Mouse (Mus musculus) brain, adult 2 months (tissue): Measurements from ENCODE around the gene G430095P16Rik.

ENCODE experiments used
- DNase-seq: peaks from one replicate; pipeline ENCODE4 v3.0.0; 2011; ENCODE audit warnings: low read depth, low spot score

Gene G430095P16Rik

DNA sequence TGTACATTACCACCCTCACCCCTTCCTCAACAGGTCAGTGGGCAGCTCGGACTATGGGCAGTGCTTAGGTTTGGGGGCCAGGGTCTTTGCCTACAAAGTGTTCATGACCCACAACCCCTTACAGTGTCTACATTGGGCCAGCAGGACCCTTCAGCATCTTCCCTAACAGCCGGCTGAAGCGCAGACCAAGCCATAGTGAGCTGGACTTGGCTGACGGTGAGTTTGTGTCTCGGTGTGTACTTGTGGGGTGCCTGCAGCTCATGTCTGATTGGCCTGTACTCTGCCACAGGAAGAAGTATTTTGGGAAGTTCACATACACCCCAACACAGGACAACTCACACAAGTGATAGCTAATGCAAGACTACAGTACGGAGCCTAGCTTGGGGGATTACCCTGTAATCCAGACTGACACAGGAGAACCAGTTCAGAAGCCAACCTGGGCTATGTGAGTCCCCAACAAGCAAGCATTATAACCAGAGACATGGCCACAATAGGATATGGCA is 19.8 kb upstream of the G430095P16Rik start:
- no peak for DNase-seq

DNA sequence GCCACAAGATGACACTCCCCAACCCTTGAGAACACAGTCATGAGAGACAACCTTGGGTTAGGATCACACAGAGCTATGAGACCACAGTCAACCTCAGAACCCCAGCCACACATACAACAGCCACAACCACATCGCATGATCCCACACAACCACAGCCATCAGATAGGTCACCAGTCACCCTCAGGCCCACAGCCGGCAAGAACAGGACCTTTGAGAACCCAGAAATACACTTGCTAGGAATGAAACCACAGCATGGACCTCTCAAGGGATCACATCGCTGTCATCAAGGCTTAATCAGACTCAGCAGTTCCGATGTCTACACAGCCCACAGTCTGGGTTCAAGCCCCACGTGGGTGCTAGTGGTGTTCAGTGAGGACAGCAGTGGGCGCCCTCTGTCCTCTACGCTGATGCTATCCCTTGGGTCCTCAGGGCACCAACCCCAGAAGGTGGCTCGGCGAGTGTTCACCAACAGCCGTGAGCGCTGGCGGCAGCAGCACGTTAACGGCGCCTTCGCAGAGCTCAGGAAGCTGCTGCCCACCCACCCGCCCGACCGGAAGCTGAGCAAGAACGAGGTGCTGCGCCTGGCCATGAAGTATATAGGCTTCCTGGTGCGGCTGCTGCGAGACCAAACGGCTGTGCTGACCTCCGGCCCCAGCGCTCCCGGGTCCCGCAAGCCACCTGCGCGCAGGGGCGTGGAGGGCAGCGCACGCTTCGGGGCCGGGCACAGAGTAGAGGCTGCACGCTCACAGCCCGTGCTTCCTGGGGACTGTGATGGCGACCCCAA is 19.1 kb upstream of the G430095P16Rik start:
- DNase-seq: no peak

DNA sequence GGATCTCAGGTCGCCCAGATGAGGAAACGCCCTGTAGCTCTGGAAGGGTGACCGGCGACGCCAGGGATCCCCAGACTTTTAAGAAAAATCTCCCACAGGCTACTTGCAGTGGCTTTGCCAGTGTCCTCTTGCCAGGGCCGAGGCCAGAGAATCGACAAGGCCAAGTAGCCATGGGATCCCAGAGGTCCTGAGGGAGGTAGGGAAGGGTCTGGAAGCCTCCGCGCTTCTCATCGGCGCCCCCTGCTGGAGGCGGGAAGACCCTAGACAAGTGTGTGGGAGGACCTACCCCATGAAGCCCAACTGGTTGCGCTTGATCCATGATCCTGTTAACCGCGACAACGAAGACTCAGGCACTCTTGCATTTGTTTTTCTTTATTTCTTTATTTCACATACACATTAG is 18.5 kb upstream of the G430095P16Rik start:
- DNase-seq: peak; percentile 71

DNA sequence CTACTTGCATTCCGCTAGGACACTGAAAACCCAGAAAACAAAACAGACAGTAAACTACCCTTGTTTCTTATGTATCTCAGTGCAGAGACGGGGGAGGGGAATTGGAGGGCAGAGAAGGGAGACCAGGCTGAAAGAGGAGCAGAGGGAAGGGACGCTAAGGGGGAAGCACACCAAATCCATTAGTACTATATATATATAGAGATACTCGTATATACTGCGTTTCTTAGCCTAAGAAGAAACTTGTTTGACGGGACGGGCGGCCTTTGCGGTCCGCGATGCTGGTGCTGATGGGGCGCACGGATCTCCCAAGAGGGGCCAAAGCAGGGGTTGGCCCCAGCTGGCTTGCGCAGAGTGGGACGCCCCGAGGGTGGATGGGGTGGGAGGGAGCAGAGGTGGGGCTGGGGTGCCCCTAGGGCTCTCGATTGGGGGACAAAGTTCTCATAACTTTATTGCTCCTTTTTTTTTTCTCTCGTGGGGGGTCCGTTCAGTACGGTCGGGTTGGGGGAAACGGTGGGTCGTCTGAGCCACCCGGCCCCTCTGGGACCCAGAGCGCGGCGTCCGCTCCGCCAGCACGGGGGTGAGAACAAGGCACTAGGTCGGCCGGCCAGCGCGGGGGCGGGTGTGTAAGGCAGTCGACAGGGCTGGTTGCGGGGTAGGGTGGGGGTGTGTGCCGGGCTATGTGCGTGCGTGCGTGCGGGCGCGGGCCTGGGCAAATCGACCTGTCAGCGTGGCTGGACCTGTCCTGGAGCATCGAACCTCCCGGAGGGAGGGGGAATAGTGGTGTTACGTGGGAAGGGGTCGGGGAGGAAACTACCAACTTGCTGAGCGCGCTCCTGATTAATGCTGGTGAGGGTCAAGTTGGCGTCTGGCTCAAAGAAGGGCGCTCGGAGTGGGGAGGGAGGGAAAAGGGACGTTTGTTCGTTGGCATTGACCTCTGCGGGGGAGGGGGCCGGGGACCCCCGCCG is 17.7 kb upstream of the G430095P16Rik start:
- DNase-seq: no peak

DNA sequence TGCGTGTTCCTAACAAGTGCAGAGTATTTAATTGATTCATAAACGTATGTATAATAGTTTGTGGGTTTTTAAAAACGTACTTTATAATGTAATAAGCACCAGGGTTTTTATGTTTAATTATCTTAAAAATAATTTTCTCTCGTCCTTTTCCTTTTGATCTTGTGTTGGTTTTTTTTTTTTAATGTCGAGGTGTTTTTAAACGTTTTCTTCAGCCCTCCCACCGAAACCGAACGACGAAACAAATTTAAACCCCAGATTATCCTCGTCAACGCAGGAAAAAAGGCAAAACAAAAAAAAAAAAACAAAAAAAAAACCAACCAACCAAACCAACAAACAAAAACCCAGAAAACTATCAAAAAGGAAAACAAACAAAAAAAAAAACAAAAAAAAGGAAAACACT is 16.8 kb upstream of the G430095P16Rik start:
- no peak for DNase-seq

DNA sequence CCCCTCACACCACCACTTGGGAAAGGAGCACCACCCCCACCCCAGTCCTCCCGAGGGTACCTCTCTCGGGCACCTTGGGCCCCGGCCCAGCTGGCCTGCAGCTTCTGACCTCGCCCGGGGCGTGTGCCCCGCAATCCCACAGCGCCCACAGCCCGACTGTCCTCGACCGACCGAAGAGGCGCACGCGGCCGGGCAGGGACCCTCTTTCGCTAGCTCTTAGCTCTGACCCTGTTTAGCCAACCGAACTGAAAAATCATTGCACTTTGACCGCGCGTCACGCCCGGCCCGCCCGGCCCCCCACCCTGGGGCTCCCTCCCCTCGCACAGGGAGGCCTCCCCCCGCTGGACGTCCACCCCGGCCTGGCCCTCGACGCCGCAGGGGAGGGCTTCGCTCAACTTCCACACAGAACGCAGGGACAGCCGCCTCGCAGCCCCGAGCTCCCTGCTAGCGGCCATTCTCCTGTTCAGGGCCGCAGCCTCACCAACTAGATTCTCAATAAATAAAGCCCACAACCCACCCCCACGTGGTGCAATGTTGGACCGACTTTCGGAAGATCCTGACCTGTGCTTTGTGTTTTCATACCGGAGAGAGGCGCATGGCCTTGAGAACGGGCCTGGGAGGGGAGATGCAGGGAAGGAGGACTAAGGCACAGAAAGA is 16.1 kb upstream of the G430095P16Rik start:
- no peak for DNase-seq

DNA sequence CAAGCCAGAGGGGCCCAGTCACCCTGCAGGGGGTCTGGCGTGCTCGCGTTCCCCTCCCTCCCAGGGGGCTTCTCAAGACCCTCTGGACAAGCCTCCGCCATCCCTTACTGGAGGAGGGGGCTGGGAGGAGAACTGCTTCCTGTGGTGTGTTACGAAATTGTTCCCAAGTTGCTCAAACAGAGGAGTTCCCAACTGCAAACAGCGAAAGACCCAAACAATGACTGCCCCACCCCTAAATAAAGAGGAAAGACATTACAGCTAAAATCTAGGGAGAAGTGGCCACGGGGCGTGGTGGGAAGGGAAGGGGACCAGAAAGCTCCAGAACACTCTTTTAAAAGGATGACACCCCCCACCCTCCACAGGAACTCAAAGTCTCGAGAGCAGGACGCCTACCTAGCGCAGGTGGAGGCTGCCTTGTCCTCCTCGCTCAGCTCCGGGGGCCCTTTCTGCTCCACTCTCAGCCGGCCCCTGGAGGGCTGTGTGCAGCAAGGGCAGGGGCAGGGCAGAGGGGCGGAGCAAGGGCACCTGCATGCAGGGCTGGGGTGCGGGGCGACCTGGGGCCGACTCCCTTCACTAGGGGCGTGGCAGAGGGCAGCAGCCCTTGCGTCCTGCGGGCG is 15.4 kb upstream of the G430095P16Rik start:
- no peak for DNase-seq

DNA sequence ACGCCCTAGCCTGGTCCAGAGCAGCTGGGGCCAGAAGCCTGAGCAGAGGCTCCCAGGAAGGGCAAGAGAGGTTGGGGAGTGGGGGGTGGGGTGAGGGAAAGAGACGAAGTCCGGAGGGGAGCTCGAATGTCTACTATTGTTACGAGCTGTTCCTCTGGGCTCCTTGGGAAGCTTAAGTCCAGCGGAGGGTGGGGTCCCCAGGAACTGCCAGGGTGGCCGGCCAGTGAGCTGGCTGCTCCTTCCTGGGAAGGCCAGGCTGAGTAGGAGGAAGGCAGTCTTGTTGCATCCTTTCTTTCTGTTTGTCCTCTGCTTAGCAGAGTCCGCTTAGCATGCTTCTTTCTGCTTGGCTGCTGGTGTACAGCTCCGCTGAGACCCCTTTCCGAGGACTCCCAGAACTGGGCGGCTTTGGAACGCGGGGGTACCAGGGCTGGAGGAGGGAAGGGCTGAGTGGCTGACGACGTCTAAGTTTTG is 14.7 kb upstream of the G430095P16Rik start:
- DNase-seq: no peak

DNA sequence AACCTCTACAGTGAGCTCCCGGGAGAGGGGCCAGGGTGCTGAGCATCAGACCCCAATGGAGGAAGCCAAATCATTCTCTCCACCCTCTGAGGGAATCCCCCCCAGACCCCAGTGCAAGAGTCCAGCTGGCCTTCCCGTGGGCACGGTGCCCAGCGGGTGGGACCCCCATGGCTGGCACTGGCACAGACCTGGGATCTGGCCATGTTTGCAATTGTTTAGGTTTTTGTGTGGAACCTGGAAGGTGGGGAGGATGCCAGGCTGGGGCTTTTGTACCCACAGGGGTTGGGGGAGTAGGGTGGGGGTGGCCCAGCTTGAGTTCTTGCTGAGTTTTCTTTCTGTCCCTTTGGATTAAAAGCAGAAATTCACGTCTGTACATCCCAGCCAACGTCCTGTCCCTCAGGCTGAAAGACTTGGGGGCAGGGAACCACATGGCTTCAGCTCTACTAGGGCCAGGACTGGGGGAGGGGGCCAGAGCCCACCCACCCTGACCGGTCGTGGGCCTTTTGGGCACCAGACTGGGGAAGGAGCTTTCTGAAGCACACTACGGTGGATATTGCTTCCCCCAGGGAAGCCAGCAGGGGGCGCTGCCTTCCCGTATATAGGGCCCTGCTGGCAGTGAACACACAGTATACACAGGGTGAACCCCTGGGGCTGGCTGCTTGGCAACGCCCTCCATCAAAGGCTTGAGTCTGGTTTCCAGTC is 13.9 kb upstream of the G430095P16Rik start:
- DNase-seq: peak; percentile 91

DNA sequence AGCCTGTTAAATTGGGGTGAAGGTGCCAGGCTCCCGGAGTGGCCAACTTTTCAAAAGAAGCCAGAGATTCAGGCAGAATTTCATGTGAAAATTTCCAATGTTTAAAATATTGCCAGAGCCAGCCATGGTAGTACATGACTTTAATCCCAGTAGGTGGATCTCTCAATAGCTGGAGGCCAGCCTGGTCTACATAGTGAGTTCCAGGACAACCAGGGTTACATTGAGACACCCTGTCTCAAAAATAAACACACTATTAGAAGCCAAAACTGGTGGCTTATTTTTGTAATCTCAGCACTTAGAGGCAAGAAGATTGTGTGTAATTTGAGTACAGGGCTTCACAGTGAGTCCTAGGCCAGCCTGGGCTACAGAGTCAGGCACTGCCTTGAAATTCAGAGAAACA is 12.9 kb upstream of the G430095P16Rik start:
- no peak for DNase-seq

DNA sequence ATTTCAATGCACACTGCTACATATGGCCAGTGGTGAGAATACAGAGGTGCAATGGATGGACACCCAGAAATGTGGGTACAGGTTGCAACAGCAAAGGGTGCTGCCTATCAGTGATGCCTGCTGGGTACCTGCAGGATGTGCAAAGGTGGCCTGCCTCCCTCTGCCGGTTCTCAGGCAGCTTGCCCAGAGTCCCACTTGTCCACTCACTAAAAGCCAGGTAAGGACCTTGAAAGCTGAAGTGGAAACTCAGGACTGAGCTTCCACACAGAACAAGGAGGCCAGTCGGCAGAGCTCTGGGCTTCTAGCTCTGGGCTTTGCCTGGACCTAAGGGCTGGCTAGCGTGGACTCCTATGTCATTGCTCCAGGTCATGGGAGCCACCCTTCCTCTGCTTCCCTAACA is 11.5 kb upstream of the G430095P16Rik start:
- DNase-seq: no peak

DNA sequence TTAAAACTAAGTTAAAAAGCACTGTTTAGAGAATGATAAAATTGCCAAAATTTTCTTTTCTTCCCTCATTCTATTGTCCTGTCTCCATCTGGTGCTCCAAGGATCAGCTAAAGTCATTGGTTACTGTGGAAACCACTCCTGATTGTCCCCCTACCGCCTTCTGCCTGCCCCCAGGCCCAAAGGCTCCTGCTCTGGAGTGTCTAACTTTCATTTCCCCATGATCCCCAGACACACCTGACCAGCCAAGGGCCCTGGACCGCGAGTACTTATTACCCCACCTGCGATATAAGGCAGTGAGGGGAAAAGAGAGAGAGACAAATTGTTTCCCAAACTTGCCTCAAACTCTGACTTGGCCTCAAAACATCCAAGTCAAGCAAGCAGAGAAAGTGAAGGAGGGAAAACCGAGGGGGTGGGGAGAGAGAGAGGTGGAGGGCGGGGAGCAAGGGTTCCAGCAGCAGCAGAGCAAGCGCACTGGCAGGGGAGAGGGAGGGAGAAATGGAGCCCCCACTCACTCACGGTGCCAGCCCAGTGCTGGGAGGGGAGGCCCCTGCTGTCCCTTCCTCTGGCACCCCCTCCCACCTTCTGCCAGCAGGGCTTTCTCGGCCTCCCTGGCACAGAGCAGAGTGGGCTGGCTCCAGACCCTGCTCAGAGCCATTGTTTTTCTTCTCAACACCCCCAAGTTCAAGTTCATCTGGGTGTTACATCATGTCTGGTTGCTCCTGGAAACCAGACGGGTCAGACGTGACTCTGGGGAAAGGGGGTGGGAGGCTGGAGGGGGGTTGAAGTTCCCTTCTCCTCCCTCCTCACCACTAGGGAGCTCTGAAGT is 10.7 kb upstream of the G430095P16Rik start:
- peak; percentile 71 for DNase-seq

DNA sequence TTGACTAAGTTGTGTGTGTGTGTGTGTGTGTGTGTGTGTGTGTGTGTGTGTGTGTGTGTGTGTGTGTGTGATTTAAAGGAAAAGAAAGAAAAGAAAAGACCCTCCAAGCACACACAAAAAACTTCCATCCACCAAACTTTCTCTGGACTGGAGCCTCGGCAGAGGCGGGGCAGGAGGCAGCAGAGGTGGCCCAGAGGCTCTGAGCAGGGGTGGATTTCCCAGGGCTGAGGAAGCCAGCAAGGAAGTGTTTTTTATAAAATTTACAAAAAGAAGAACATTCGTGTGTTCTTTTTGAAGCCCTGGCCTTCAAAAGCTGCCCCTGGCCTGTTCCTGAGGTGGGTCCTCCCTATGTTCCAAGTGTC is 10.1 kb upstream of the G430095P16Rik start:
- no peak for DNase-seq

DNA sequence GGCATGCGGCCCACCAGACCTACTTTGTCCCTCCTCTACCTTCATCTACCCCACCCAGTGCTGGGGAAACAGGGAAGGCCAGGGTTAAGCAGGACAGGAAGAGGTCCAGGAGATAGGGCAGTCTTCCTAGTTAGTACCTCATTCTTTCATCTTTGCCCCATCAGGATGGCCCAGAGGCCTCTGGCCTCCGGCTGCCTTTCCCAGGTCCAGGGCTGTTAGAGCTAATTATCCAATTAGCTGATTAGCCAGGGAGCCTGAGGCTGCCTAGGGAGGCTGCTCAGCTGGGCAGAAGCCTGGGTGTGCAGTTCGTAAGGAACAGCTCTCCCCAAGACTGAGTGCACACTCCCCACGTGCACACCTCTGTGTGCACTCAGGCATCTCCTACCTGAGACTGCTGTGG is 9.4 kb upstream of the G430095P16Rik start:
- no peak for DNase-seq

DNA sequence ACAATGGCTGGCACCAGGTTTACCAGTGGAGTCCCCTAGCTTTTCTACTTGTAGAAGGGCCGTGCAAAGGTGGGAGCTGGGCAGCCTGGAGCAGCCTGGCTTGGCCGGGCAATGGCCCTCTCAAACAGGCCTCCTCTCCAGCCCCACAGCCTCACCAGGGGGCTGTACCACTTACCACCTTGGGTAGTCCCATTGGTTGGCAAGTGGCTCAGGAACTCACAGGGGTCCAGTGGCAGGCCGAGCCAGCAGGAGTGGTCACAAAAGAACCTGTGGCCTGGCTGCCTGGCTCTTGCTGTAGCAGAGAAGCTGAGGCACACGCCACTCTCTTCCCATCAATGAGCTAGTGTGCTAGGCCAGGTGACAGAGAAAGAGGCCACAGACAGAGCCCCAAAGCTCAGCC is 8.6 kb upstream of the G430095P16Rik start:
- no peak for DNase-seq

DNA sequence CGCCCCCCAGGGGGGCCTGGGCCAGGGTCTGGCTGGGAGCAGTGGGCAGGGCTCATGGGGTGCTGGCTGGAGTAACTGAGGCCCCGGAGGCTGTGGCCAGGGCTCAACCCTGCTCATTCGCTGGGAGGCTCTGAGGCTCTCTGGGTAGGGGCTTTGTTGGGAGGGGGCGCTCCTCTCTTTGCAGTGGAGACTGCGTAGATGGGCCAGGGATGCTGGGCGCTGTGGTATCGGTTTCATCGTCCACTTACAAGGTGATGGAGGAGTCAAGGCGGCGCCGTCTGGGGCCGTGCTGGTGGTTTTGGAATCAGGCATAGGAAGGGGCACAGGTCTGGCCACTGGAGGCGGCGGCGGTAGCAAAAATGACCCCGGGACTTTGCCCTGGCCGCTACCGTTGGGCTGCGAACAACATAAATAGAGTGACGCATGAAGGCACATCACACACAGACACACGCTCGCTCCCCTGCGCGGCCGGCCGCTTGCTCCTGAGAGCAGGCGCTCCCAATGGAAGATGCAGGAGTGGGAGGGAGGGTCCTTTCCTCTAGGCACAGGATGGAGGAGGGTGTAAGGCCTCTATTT is 6.8 kb upstream of the G430095P16Rik start:
- DNase-seq: no peak

DNA sequence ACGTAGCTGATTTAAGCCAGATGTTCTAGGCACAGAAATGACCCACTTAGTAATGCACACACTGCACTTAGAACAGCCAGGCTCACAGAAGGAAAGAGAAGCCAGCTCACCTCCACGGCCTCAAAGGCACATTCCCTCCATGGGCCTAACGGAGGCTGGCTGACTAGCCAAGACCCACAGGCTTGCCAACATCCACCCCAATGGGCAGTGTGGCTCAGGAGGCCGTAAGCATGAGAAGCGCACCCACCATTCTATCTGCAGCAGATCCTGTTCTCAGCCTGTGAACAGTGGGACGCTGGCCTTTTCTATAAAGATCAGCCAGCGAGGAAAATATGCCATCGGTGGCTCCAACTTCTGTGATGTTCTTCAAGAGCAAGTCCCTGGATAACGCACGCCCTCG is 6.0 kb upstream of the G430095P16Rik start:
- no peak for DNase-seq

DNA sequence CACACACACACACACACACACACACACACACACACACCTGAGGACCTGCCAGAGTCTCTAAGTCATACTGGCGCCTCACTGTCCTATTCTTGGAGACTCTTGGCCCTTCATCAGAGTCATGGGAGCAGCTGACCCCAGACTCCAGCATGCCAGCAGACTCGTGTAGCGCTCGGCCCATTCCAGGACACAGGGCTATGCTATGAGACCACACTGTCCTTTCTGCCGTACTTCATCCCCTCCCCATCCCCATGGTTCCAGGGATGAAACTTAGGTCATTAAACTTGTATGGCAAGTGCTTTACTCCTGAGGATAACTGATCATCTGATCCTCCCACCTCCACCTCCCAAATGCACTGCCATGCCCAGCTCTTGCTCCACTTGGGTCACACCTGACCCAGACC is 4.3 kb upstream of the G430095P16Rik start:
- no peak for DNase-seq

DNA sequence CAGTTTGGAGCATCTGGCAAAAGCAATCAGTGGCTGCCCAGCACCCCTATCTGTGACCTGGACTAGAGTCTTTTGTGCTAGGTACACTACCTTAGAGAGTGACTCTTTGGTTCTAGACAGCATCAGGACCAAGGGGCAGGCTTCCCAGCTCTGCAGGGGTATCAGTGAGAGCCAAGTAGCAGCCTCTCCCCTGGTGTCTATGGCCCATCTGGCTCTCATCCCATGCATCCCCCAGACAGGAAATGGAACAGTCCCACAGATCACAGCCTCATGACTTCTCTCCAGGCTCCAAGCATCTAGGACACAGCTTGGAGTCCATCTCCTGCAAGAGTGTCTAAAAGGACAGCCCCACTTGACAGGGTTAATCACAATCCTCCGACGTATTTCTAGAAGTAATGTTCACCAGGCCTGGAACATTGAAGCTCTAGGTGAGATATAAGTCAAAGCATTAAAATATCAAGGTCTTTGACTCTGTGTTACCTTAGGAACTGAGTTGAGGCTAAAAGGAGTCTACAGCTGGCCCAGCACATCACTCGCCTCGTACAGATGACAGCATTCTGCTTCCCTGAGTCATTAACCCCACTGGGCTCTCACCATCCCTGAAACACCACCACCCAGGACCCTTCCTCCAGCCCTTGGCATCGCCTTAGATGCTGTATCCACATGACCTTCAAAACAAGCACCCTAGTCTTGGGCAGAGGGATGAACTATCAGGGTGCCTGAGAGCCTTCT is 3.7 kb upstream of the G430095P16Rik start:
- DNase-seq: peak; percentile 67
